Mouse (Mus musculus) bone marrow, adult 2 months (tissue): Measurements from ENCODE around the gene Shank3.

ENCODE experiments used
- CTCF ChIP-seq: fragments of 200-500 bp; IDR thresholded peaks from 2 replicates; pipeline ENCODE4 v1.5.1; 2011; ENCODE audit warnings: low read length, control low read depth; ENCODE audit not compliant: control insufficient read depth, insufficient read depth
- POLR2A ChIP-seq: fragments of 200-500 bp; IDR thresholded peaks from 2 replicates; pipeline ENCODE4 v1.6.1; 2011; ENCODE audit warnings: low read depth, mild to moderate bottlenecking, control low read depth, low read length, borderline replicate concordance; ENCODE audit not compliant: control insufficient read depth

GRCm38 (mm10) chr15:89525464-89525863 lies 26.0 kb downstream of the Shank3 start:
- TF ChIP-seq POLR2A (no peak), CTCF (no peak)
